Mouse (Mus musculus): ENCODE results near the gene Olfr251. TPM values are rescaled to one million over a fixed set of nuclear protein-coding genes. Genes with fewer than 3 reads are reported as not detected.
"Not testable (repeated sequence)": the region's sequence is repeated elsewhere in the genome, so short reads cannot be mapped to it uniquely, and the experiment has no call there.

Gene Olfr251
- total RNA-seq (2022): not detected

GRCm38 (mm10) chr9:38376786-38377185, at the start of gene Olfr251:
TSS of gene Olfr251 (plus strand) at chr9:38377086.
- no peak for DNase-seq (ENCODE audit: low spot score in 2 of 2)

DNA sequence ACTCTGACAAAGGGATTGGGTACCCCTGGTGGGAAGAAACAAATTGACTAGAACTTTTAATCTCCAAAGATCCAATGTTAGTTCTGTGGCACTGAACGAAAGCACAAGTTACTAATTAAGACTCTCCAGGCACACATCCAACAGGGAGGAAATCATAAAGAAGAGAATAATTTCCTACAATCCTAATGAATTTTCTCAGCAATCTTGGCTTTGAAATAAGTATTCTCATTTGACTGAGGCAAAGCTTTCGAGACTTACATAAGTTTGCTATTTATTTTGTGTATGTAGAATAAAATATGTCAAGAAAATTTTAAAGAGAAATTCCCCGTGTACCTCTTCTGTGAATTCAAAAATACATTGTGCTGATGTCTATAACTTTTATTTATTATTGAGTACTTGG, 48.1 kb upstream of the Olfr251 start, which contains the start of gene Olfr25:
Gene Olfr25 (plus strand): TSS at position 301 of the 400 bp plus-strand sequence.
- no peak for DNase-seq (ENCODE audit: low spot score in 2 of 2)

DNA sequence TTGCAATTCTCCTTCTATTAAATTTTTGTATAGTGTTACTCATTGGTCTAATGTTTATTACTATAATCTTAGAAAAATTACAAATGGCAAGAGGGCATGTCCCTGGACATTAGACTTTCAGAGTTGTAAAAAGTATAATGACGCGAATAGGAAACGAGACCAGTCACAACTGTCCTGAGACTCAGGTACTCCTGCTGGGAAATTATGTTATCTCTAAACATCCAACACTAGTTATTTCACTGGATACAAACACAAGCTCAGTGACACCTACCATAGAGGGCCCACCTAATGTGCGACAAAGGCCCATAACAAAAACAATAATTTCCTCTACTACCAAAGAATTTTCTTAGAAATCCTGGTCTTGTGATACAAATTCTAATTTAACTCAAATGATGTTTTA, 28.8 kb upstream of the Olfr251 start, which contains the start of gene Olfr898:
Gene Olfr898 (plus strand): TSS at position 301 of the 400 bp plus-strand sequence.
- DNase-seq (ENCODE audit: low spot score in 2 of 2): no peak

- DNase-seq (ENCODE audit: low spot score in 2 of 2): no peak
Measured at GRCm38 (mm10) chr9:38366596-38366995, 10.3 kb upstream of the Olfr251 start, which contains the start of gene Olfr250. TSS of gene Olfr250 (plus strand) at chr9:38366896.

GRCm38 (mm10) chr9:38401398-38401797, 24.5 kb downstream of the Olfr251 start, which contains the start of gene Olfr147:
TSS of gene Olfr147 (plus strand) at chr9:38401698.
- no peak for DNase-seq (ENCODE audit: low spot score in 2 of 2)

DNA sequence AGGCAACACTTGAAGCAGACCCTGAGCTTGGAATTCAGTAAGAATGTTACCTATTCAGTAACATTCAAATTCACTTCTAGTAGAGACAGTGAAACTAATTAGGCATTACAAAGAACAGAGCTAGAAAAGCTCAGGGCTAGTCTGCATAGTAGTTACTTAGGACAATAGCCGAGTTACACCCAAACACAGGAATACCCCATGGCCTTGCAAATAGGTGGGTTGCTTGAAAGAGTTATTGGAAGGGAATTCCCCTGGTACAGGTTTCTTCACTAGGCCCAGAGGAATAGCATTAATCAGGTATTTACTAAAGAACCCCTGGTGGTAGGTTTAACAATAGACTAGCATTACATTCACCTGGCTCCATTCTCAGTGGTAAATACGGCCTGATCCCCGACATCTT, 30.6 kb downstream of the Olfr251 start:
- DNase-seq (ENCODE audit: low spot score in 2 of 2): not testable (repeated sequence)

GRCm38 (mm10) chr9:38413502-38413901, 36.6 kb downstream of the Olfr251 start:
- DNase-seq (ENCODE audit: low spot score in 2 of 2): not testable (repeated sequence)

GRCm38 (mm10) chr9:38423801-38424200, 46.9 kb downstream of the Olfr251 start:
- no peak for DNase-seq (ENCODE audit: low spot score in 2 of 2)

DNA sequence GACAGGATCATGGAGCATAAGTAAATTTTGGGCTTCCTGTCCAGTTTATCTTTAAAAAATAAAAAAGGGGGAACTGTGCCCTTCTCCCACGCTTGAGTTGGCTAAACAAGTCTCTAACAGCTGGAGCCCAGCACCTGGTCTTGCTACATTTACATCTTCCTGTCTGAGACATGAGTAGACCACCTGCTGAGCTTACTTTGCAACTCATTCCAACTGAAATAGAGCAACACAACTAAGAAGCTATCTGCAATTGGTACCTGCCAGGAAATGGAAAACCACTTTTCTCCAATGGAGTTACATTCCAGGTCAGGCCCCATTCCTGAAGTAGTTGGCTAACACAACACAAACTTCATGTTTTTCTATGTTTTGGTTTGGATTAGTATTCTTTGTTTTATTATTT, 50.1 kb downstream of the Olfr251 start:
- DNase-seq (ENCODE audit: low spot score in 2 of 2): no peak

DNA sequence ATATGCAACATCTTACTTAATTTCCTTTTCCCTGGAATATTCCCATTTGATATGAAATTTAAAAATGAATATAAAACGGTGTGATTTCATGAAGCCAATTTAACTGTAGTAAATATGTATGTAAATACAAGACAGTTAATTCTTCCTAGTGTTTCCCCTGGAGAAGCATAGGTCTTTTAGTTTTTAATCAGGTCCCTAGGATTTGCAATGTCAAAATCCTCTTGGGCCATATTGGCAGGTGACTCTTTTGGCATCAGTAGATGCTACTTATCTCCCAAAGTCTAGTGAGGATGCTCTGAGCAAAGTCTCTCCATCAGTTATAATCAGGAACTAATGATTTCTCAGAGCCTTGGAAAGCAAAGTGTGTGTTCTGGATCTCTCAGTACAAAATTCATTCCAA, 52.3 kb downstream of the Olfr251 start, which contains the start of gene Olfr901:
Gene Olfr901 (plus strand): TSS at position 301 of the 400 bp plus-strand sequence.
- DNase-seq (ENCODE audit: low spot score in 2 of 2): no peak

Other genes with a start within 250 kb of the Olfr251 start
- not detected for gene Olfr890, start 234.6 kb upstream of the Olfr251 start, total RNA-seq (2022)
- gene Olfr891, start 196.3 kb upstream of the Olfr251 start, total RNA-seq (2022): not detected
- gene Olfr893, start 168.7 kb upstream of the Olfr251 start, total RNA-seq (2022): not detected
- gene Olfr894, start 159.0 kb upstream of the Olfr251 start, total RNA-seq (2022): not detected
- not detected for gene Olfr143, start 124.3 kb upstream of the Olfr251 start, total RNA-seq (2022)
- not detected for gene Olfr895, start 109.2 kb upstream of the Olfr251 start, total RNA-seq (2022)
- not detected for gene Olfr896-ps1, start 86.0 kb upstream of the Olfr251 start, total RNA-seq (2022)
- not detected for gene Olfr25, start 48.0 kb upstream of the Olfr251 start, total RNA-seq (2022)
- not detected for gene Olfr898, start 28.7 kb upstream of the Olfr251 start, total RNA-seq (2022)
- not detected for gene Olfr250, start 10.2 kb upstream of the Olfr251 start, total RNA-seq (2022)
- not detected for gene Olfr147, start 24.6 kb downstream of the Olfr251 start, total RNA-seq (2022)
- not detected for gene Olfr901, start 52.4 kb downstream of the Olfr251 start, total RNA-seq (2022)
- not detected for gene Olfr902, start 70.6 kb downstream of the Olfr251 start, total RNA-seq (2022)
- gene Olfr904, start 86.1 kb downstream of the Olfr251 start, total RNA-seq (2022): not detected
- gene Olfr905, start 94.0 kb downstream of the Olfr251 start, total RNA-seq (2022): not detected
- not detected for gene Olfr906, start 110.0 kb downstream of the Olfr251 start, total RNA-seq (2022)
- gene Olfr907, start 118.7 kb downstream of the Olfr251 start, total RNA-seq (2022): not detected
- not detected for gene Olfr911-ps1, start 144.5 kb downstream of the Olfr251 start, total RNA-seq (2022)
- gene Olfr910, start 160.8 kb downstream of the Olfr251 start, total RNA-seq (2022): not detected
- gene Olfr912, start 203.1 kb downstream of the Olfr251 start, total RNA-seq (2022): not detected
- gene Olfr913, start 215.7 kb downstream of the Olfr251 start, total RNA-seq (2022): not detected
- gene Olfr914, start 228.0 kb downstream of the Olfr251 start, total RNA-seq (2022): not detected

All from left cerebral cortex, adult 8-10 months (tissue).